Mouse (Mus musculus): ENCODE measurements around the gene Rpl28.

DNA sequence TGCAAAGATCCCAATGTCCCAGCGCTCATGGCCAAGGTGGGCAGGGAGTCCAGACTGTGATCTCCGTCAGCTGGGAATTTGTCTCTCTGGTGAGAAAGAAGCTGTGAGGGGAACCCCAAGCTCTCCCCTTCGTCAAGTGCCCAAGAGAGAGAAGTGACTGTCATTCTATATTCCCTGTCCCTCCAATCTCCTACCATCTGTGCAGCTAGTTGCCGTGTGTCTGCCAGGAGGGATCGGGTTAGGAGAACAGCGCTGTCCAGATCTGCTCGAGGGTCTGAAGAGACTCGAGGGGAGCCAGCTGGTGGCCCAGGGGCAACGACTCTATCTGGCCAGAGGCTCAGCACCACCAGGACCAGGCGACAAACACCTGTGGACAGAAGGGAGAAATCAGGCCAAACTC is 16.5 kb upstream of the Rpl28 start:
- TF ChIP-seq POLR2A (IDR thresholded peaks at IDR 0.05; ENCODE audit: borderline replicate concordance, low read depth, low read length) (no peak), CTCF (IDR thresholded peaks at IDR 0.05; ENCODE audit: low read depth, low read length) (no peak)

All from bone marrow macrophage, adult 2 months (primary cell).